Mouse (Mus musculus) neural tube, embryonic 14.5 days (tissue): ENCODE data around the gene Mybphl. TPM values are rescaled to one million over a fixed set of nuclear protein-coding genes. Genes with fewer than 3 reads are reported as not detected.
A peak's percentile ranks its signal among the peaks of the same experiment; 100 is the strongest.

Experiments used
- ATAC-seq: fragments of 200-750 bp; cut with Nextera tagmentation; 2 replicates; pipeline ENCODE4 v1.8.0; 2017; ENCODE audit warnings: low read depth, mild to moderate bottlenecking, moderate TSS enrichment, moderate library complexity
- H3K27ac ChIP-seq: fragments of 300-500 bp; sonication (generic); 2 replicates; pipeline ENCODE4 v1.5.1; 2014; ENCODE audit warnings: low read depth, mild to moderate bottlenecking, control low read depth, low read length, moderate library complexity, mixed read lengths
- H3K27me3 ChIP-seq: fragments of 300-500 bp; sonication (generic); 2 replicates; pipeline ENCODE4 v1.6.1; 2014; ENCODE audit warnings: low read length; ENCODE audit not compliant: control insufficient read depth, insufficient read depth
- H3K36me3 ChIP-seq: fragments of 300-500 bp; sonication (generic); 2 replicates; pipeline ENCODE4 v1.6.1; 2014; ENCODE audit warnings: low read length, mixed read lengths; ENCODE audit not compliant: control insufficient read depth, insufficient read depth
- H3K4me1 ChIP-seq: fragments of 300-500 bp; sonication (generic); 2 replicates; pipeline ENCODE4 v1.6.1; 2014; ENCODE audit warnings: low read length; ENCODE audit not compliant: control insufficient read depth, insufficient read depth
- H3K4me2 ChIP-seq: fragments of 300-500 bp; sonication (generic); 2 replicates; pipeline ENCODE4 v1.6.1; 2014; ENCODE audit warnings: mild to moderate bottlenecking, low read depth, low read length, control low read depth
- H3K4me3 ChIP-seq: fragments of 300-500 bp; sonication (generic); 2 replicates; pipeline ENCODE4 v1.5.1; 2014; ENCODE audit warnings: low read depth, low read length, control low read depth, mixed read lengths
- H3K9ac ChIP-seq: fragments of 300-500 bp; sonication (generic); replicated peaks from 2 replicates; pipeline ENCODE4 v1.6.1; 2014; ENCODE audit warnings: low read depth, mild to moderate bottlenecking, control low read depth, low read length, mixed read lengths
- H3K9me3 ChIP-seq: fragments of 300-500 bp; sonication (generic); 2 replicates; pipeline ENCODE4 v1.6.1; 2016; ENCODE audit warnings: low read length; ENCODE audit not compliant: control insufficient read depth
- WGBS: fragments of 180-500 bp; shearing (Covaris S2); extraction: QIAGEN DNeasy Blood & Tissue Kit; methylation state at CpG from one replicate; pipeline ENCODE4 v1.1.7; 2014; 5-methylcytosine and 5-hydroxymethylcytosine counted together
- polyA plus RNA-seq: library from polyadenylated mRNA; unstranded; fragments of >200 nt; fragmentation: Nextera tagmentation; extraction: Ambion mirVana; gene quantifications from 2 replicates; pipeline ENCODE4 v1.2.1, GENCODE M21; 2014

The Mybphl gene
- polyA plus RNA-seq, 1 experiment from 2014 or later = 0.48 TPM

GRCm38 (mm10) chr3:108400442-108400841 lies 35.7 kb downstream of the Mybphl start:
- no peaks in the 10 kb centered on the region for H3K9me3 ChIP-seq
- 91% methylated on average over 5 of the region's 5 CpGs for WGBS
- H3K4me2 ChIP-seq = no peak overlapping the region
- no peak overlapping the region for H3K27ac ChIP-seq
- no peak for ATAC-seq
- H3K27me3 ChIP-seq = no peaks in the 10 kb centered on the region
- no peak overlapping the region for H3K4me3 ChIP-seq
- peaks cover 68% of the 10 kb centered on the region for H3K36me3 ChIP-seq
- H3K4me1 ChIP-seq = peaks cover 6% of the 10 kb centered on the region; the same call in 1 of the 2 replicates
- no peak overlapping the region for H3K9ac ChIP-seq

GRCm38 (mm10) chr3:108401692-108402527 lies 37.2 kb downstream of the Mybphl start:
- peak; percentile 92 for ATAC-seq
- H3K9ac ChIP-seq = peak overlapping the region; percentile 21; the same call in 1 of the 2 replicates
- peaks cover 16% of the 10 kb centered on the region; the same call in 1 of the 2 replicates for H3K4me1 ChIP-seq
- H3K9me3 ChIP-seq = no peaks in the 10 kb centered on the region
- WGBS = 39% methylated on average over 22 of the region's 22 CpGs
- H3K4me2 ChIP-seq = no peak overlapping the region
- peak overlapping the region; percentile 44; the same call in 1 of the 2 replicates for H3K27ac ChIP-seq
- peaks cover 62% of the 10 kb centered on the region for H3K36me3 ChIP-seq
- H3K4me3 ChIP-seq = no peak overlapping the region
- H3K27me3 ChIP-seq = no peaks in the 10 kb centered on the region

- Histone ChIP-seq H3K4me1 (peaks cover 16% of the 10 kb centered on the region; the same call in 1 of the 2 replicates), H3K9ac (no peak overlapping the region), H3K4me2 (no peak overlapping the region), H3K4me3 (no peak overlapping the region), H3K27ac (peak overlapping the region; percentile 44; the same call in 1 of the 2 replicates), H3K9me3 (no peaks in the 10 kb centered on the region), H3K36me3 (peaks cover 59% of the 10 kb centered on the region), H3K27me3 (no peaks in the 10 kb centered on the region)
- ATAC-seq = no peak
- 70% methylated on average over 15 of the region's 15 CpGs for WGBS
These were observed 37.8 kb downstream of the Mybphl start for GRCm38 (mm10) chr3:108402528-108402920.

GRCm38 (mm10) chr3:108405536-108406305 lies 41.0 kb downstream of the Mybphl start:
- Histone ChIP-seq H3K4me1 (peaks cover 32% of the 10 kb centered on the region), H3K9ac (no peak overlapping the region), H3K4me2 (no peak overlapping the region), H3K9me3 (no peaks in the 10 kb centered on the region), H3K27me3 (no peaks in the 10 kb centered on the region), H3K36me3 (peaks cover 35% of the 10 kb centered on the region), H3K4me3 (no peak overlapping the region), H3K27ac (peak overlapping the region; percentile 34; the same call in 1 of the 2 replicates)
- 31% methylated on average over 14 of the region's 14 CpGs for WGBS
- no peak for ATAC-seq

GRCm38 (mm10) chr3:108406306-108406885 lies 41.7 kb downstream of the Mybphl start:
- Histone ChIP-seq H3K4me1 (peaks cover 38% of the 10 kb centered on the region), H3K36me3 (peaks cover 30% of the 10 kb centered on the region)
- WGBS = 66% methylated on average over 24 of the region's 24 CpGs

GRCm38 (mm10) chr3:108408517-108409008 lies 43.9 kb downstream of the Mybphl start:
- WGBS = 83% methylated on average over 8 of the region's 8 CpGs
- H3K9me3 ChIP-seq = no peaks in the 10 kb centered on the region
- peaks cover 32% of the 10 kb centered on the region for H3K36me3 ChIP-seq
- H3K4me1 ChIP-seq = peaks cover 48% of the 10 kb centered on the region
- H3K27me3 ChIP-seq = no peaks in the 10 kb centered on the region
- H3K4me3 ChIP-seq = no peak overlapping the region
- no peak overlapping the region for H3K9ac ChIP-seq
- peak overlapping the region; percentile 11; the same call in 1 of the 2 replicates for H3K4me2 ChIP-seq
- ATAC-seq = no peak
- H3K27ac ChIP-seq = no peak overlapping the region

More at GRCm38 (mm10) chr3:108406306-108406885, 41.7 kb downstream of the Mybphl start:
- ATAC-seq = no peak
- Histone ChIP-seq H3K9ac (no peak overlapping the region), H3K27ac (no peak overlapping the region; the same call in 1 of the 2 replicates), H3K4me3 (no peak overlapping the region), H3K4me2 (no peak overlapping the region), H3K27me3 (no peaks in the 10 kb centered on the region), H3K9me3 (no peaks in the 10 kb centered on the region)

GRCm38 (mm10) chr3:108409656-108410358 lies 45.1 kb downstream of the Mybphl start:
- no peaks in the 10 kb centered on the region for H3K27me3 ChIP-seq
- H3K27ac ChIP-seq = peak overlapping the region; percentile 82
- peak overlapping the region; percentile 80 for H3K4me2 ChIP-seq
- H3K9ac ChIP-seq = peak overlapping the region; percentile 68
- peak; percentile 10; the same call in 1 of the 2 replicates for ATAC-seq
- H3K36me3 ChIP-seq = peaks cover 26% of the 10 kb centered on the region
- no peaks in the 10 kb centered on the region for H3K9me3 ChIP-seq
- WGBS = 14% methylated on average over 8 of the region's 8 CpGs
- H3K4me3 ChIP-seq = peak overlapping the region; percentile 35
- peaks cover 57% of the 10 kb centered on the region for H3K4me1 ChIP-seq

- H3K4me1 ChIP-seq = peaks cover 58% of the 10 kb centered on the region
- H3K4me2 ChIP-seq = peak overlapping the region; percentile 80
- H3K4me3 ChIP-seq = peak overlapping the region; percentile 35
- ATAC-seq = peak; percentile 19
- peak overlapping the region; percentile 68 for H3K9ac ChIP-seq
- H3K36me3 ChIP-seq = peaks cover 26% of the 10 kb centered on the region
- H3K27ac ChIP-seq = peak overlapping the region; percentile 82
- H3K27me3 ChIP-seq = no peaks in the 10 kb centered on the region
- 4% methylated on average over 5 of the region's 5 CpGs for WGBS
- H3K9me3 ChIP-seq = no peaks in the 10 kb centered on the region
These were observed 45.6 kb downstream of the Mybphl start for GRCm38 (mm10) chr3:108410359-108410714.
